Mouse (Mus musculus): ENCODE data around the gene Tmc2.

- no peak for TF ChIP-seq CTCF (conservative IDR thresholded peaks at IDR 0.05; ENCODE audit: low read length)
- TF ChIP-seq NANOG (IDR thresholded peaks at IDR 0.05; ENCODE audit: borderline replicate concordance, low read length), result no peak
- TF ChIP-seq POU5F1 (IDR thresholded peaks at IDR 0.05; ENCODE audit: borderline replicate concordance, low read length), result no peak
Measured at GRCm38 (mm10) chr2:130261914-130262313, 66.9 kb downstream of the Tmc2 start.

Data from E14TG2a.4 (cell line).